Mouse (Mus musculus) intestine, embryonic 15.5 days (tissue): ENCODE measurements around the gene Gatad2b. TPM values are rescaled to one million over a fixed set of nuclear protein-coding genes. Genes with fewer than 3 reads are reported as not detected.
A peak's percentile ranks its signal among the peaks of the same experiment; 100 is the strongest.

Experiments
- ATAC-seq: fragments of 200-750 bp; cut with Nextera tagmentation; 2 replicates; pipeline ENCODE4 v1.8.0; 2017; ENCODE audit warnings: moderate TSS enrichment, moderate library complexity
- H3K27ac ChIP-seq: fragments of 300-500 bp; sonication (generic); 2 replicates; pipeline ENCODE4 v1.5.1; 2015; ENCODE audit warnings: mild to moderate bottlenecking, inconsistent platforms
- H3K27me3 ChIP-seq: fragments of 300-500 bp; sonication (generic); replicated peaks from 2 replicates; pipeline ENCODE4 v1.6.1; 2015; ENCODE audit warnings: inconsistent platforms
- H3K36me3 ChIP-seq: fragments of 300-500 bp; sonication (generic); 2 replicates; pipeline ENCODE4 v1.6.1; 2015; ENCODE audit warnings: inconsistent platforms
- H3K4me1 ChIP-seq: fragments of 300-500 bp; sonication (generic); replicated peaks from 2 replicates; pipeline ENCODE4 v1.6.1; 2015; ENCODE audit warnings: inconsistent platforms
- H3K4me2 ChIP-seq: fragments of 300-500 bp; sonication (generic); replicated peaks from 2 replicates; pipeline ENCODE4 v1.6.1; 2015; ENCODE audit warnings: mild to moderate bottlenecking, inconsistent platforms
- H3K4me3 ChIP-seq: fragments of 300-500 bp; sonication (generic); replicated peaks from 2 replicates; pipeline ENCODE4 v1.5.1; 2015; ENCODE audit warnings: inconsistent platforms
- H3K9ac ChIP-seq: fragments of 300-500 bp; sonication (generic); 2 replicates; pipeline ENCODE4 v1.6.1; 2015; ENCODE audit warnings: inconsistent platforms
- H3K9me3 ChIP-seq: fragments of 300-500 bp; sonication (generic); 2 replicates; pipeline ENCODE4 v1.6.1; 2016; ENCODE audit warnings: inconsistent platforms
- WGBS: fragments of 180-500 bp; shearing (Covaris S2); methylation state at CpG from one replicate; pipeline ENCODE4 v1.1.7; 2015; 5-methylcytosine and 5-hydroxymethylcytosine counted together
- polyA plus RNA-seq: library from polyadenylated mRNA; unstranded; fragments of >200 nt; fragmentation: Nextera tagmentation; extraction: Ambion mirVana; gene quantifications from 2 replicates; pipeline ENCODE4 v1.2.1, GENCODE M21; 2015

The Gatad2b gene
- polyA plus RNA-seq, 1 experiment from 2014 or later: 9.0 TPM

GRCm38 (mm10) chr3:90374368-90374767 is 81.4 kb downstream of the Gatad2b start:
- 0 out of 2 replicates have a peak, but pooled peaks have one; percentile 37 for ATAC-seq
- WGBS: 73% methylated on average over 4 of the region's 4 CpGs

GRCm38 (mm10) chr3:90375562-90376246 is 82.7 kb downstream of the Gatad2b start:
- no peaks in the 10 kb centered on the region for H3K27me3 ChIP-seq
- H3K27ac ChIP-seq: no peak overlapping the region
- no peak overlapping the region for H3K9ac ChIP-seq
- H3K4me3 ChIP-seq: no peak overlapping the region
- H3K4me1 ChIP-seq: peaks cover 4% of the 10 kb centered on the region; the same call in 1 of the 2 replicates
- no peak overlapping the region for H3K4me2 ChIP-seq
- peak; percentile 24; the same call in 1 of the 2 replicates for ATAC-seq
- no peaks in the 10 kb centered on the region for H3K9me3 ChIP-seq
- no peaks in the 10 kb centered on the region for H3K36me3 ChIP-seq
- WGBS: 47% methylated on average over 3 of the region's 3 CpGs

More at GRCm38 (mm10) chr3:90374368-90374767, 81.4 kb downstream of the Gatad2b start:
- H3K9me3 ChIP-seq: no peaks in the 10 kb centered on the region
- peaks cover 4% of the 10 kb centered on the region; the same call in 1 of the 2 replicates for H3K4me1 ChIP-seq
- H3K4me3 ChIP-seq: no peak overlapping the region
- no peak overlapping the region for H3K9ac ChIP-seq
- no peaks in the 10 kb centered on the region for H3K27me3 ChIP-seq
- no peak overlapping the region for H3K27ac ChIP-seq
- H3K4me2 ChIP-seq: no peak overlapping the region
- no peaks in the 10 kb centered on the region for H3K36me3 ChIP-seq

GRCm38 (mm10) chr3:90376247-90376585 is 83.2 kb downstream of the Gatad2b start:
- H3K4me1 ChIP-seq: peaks cover 4% of the 10 kb centered on the region; the same call in 1 of the 2 replicates
- H3K27ac ChIP-seq: no peak overlapping the region
- H3K27me3 ChIP-seq: no peaks in the 10 kb centered on the region
- 75% methylated on average over 1 of the region's 1 CpGs for WGBS
- H3K9ac ChIP-seq: no peak overlapping the region
- H3K9me3 ChIP-seq: no peaks in the 10 kb centered on the region
- H3K4me2 ChIP-seq: no peak overlapping the region
- ATAC-seq: 0 out of 2 replicates have a peak, but pooled peaks have one; percentile 9
- H3K4me3 ChIP-seq: no peak overlapping the region
- no peaks in the 10 kb centered on the region for H3K36me3 ChIP-seq

- H3K36me3 ChIP-seq: no peaks in the 10 kb centered on the region
- H3K9me3 ChIP-seq: no peaks in the 10 kb centered on the region
- H3K4me1 ChIP-seq: peaks cover 4% of the 10 kb centered on the region; the same call in 1 of the 2 replicates
- no peak for ATAC-seq
- no peak overlapping the region for H3K4me2 ChIP-seq
- H3K27ac ChIP-seq: no peak overlapping the region
- H3K4me3 ChIP-seq: no peak overlapping the region
- H3K27me3 ChIP-seq: no peaks in the 10 kb centered on the region
- no peak overlapping the region for H3K9ac ChIP-seq
- WGBS: 78% methylated on average over 5 of the region's 5 CpGs
These were observed 85.5 kb downstream of the Gatad2b start for GRCm38 (mm10) chr3:90378496-90378895.

GRCm38 (mm10) chr3:90381727-90382126 is 88.7 kb downstream of the Gatad2b start:
- 40% methylated on average over 11 of the region's 11 CpGs for WGBS
- Histone ChIP-seq H3K27me3 (no peaks in the 10 kb centered on the region), H3K4me2 (no peak overlapping the region), H3K4me1 (0 out of 2 replicates have a peak, but pooled peaks cover 6% of the 10 kb centered on the region), H3K9me3 (no peaks in the 10 kb centered on the region), H3K4me3 (no peak overlapping the region), H3K36me3 (no peaks in the 10 kb centered on the region), H3K27ac (no peak overlapping the region), H3K9ac (no peak overlapping the region)
- no peak for ATAC-seq

- H3K36me3 ChIP-seq: no peaks in the 10 kb centered on the region
- WGBS: 86% methylated on average over 4 of the region's 4 CpGs
- no peak overlapping the region for H3K27ac ChIP-seq
- H3K4me3 ChIP-seq: no peak overlapping the region
- no peaks in the 10 kb centered on the region for H3K9me3 ChIP-seq
- H3K27me3 ChIP-seq: no peaks in the 10 kb centered on the region
- no peak overlapping the region for H3K9ac ChIP-seq
- no peak overlapping the region for H3K4me2 ChIP-seq
- H3K4me1 ChIP-seq: peaks cover 14% of the 10 kb centered on the region
- ATAC-seq: no peak
These were observed 90.7 kb downstream of the Gatad2b start for GRCm38 (mm10) chr3:90383690-90384089.

GRCm38 (mm10) chr3:90384851-90385375 is 91.9 kb downstream of the Gatad2b start:
- peaks cover 23% of the 10 kb centered on the region for H3K4me1 ChIP-seq
- no peaks in the 10 kb centered on the region for H3K36me3 ChIP-seq
- no peak overlapping the region for H3K4me2 ChIP-seq
- H3K9ac ChIP-seq: no peak overlapping the region
- ATAC-seq: no peak
- H3K27ac ChIP-seq: no peak overlapping the region
- H3K4me3 ChIP-seq: no peak overlapping the region
- WGBS: 26% methylated on average over 7 of the region's 7 CpGs
- H3K9me3 ChIP-seq: no peaks in the 10 kb centered on the region
- no peaks in the 10 kb centered on the region for H3K27me3 ChIP-seq

GRCm38 (mm10) chr3:90386817-90387216 is 93.8 kb downstream of the Gatad2b start:
- Histone ChIP-seq H3K36me3 (peaks cover 5% of the 10 kb centered on the region), H3K27ac (no peak overlapping the region), H3K4me1 (peaks cover 32% of the 10 kb centered on the region), H3K9me3 (no peaks in the 10 kb centered on the region), H3K9ac (no peak overlapping the region), H3K27me3 (no peaks in the 10 kb centered on the region), H3K4me3 (no peak overlapping the region), H3K4me2 (no peak overlapping the region)
- 90% methylated on average over 10 of the region's 10 CpGs for WGBS
- no peak for ATAC-seq

- Histone ChIP-seq H3K27ac (no peak overlapping the region), H3K9me3 (no peaks in the 10 kb centered on the region), H3K36me3 (peaks cover 12% of the 10 kb centered on the region), H3K4me2 (0 out of 2 replicates have a peak overlapping the region, but pooled peaks have one; percentile 98), H3K4me1 (peaks cover 32% of the 10 kb centered on the region), H3K4me3 (no peak overlapping the region), H3K27me3 (no peaks in the 10 kb centered on the region), H3K9ac (no peak overlapping the region)
- WGBS: 53% methylated on average over 11 of the region's 11 CpGs
- ATAC-seq: no peak
These were observed 94.5 kb downstream of the Gatad2b start for GRCm38 (mm10) chr3:90387483-90387882.

- H3K9ac ChIP-seq: no peak overlapping the region
- no peak for ATAC-seq
- H3K27ac ChIP-seq: no peak overlapping the region
- H3K9me3 ChIP-seq: no peaks in the 10 kb centered on the region
- H3K36me3 ChIP-seq: peaks cover 19% of the 10 kb centered on the region
- H3K4me2 ChIP-seq: peak overlapping the region; percentile 98
- peaks cover 32% of the 10 kb centered on the region for H3K4me1 ChIP-seq
- peak overlapping the region; percentile 53; the same call in 1 of the 2 replicates for H3K4me3 ChIP-seq
- 84% methylated on average over 4 of the region's 4 CpGs for WGBS
- H3K27me3 ChIP-seq: no peaks in the 10 kb centered on the region
These were observed 95.2 kb downstream of the Gatad2b start for GRCm38 (mm10) chr3:90388192-90388591.

- 4% methylated on average over 53 of the region's 53 CpGs for WGBS
- H3K27ac ChIP-seq: peak overlapping the region; percentile 36
- H3K4me2 ChIP-seq: peak overlapping the region; percentile 98
- H3K27me3 ChIP-seq: no peaks in the 10 kb centered on the region
- peak overlapping the region; percentile 80 for H3K9ac ChIP-seq
- peak overlapping the region; percentile 53 for H3K4me3 ChIP-seq
- H3K9me3 ChIP-seq: no peaks in the 10 kb centered on the region
- peak; percentile 79 for ATAC-seq
- H3K36me3 ChIP-seq: peaks cover 23% of the 10 kb centered on the region
- H3K4me1 ChIP-seq: peaks cover 32% of the 10 kb centered on the region
These were observed 95.9 kb downstream of the Gatad2b start for GRCm38 (mm10) chr3:90388726-90389510.
